Mouse (Mus musculus): ENCODE results near the gene Rgs7bp. TPM values are rescaled to one million over a fixed set of nuclear protein-coding genes. Genes with fewer than 3 reads are reported as not detected.

Gene Rgs7bp
- total and polyA plus RNA-seq, 3 experiments: not detected

GRCm38 (mm10) chr13:104937759-104938158, 117.0 kb downstream of the Rgs7bp start:
- dilution Hi-C loops (cut with MboI; ENCODE audit: extremely low pct_ligation_motif_present, extremely low pct_unique_long_range_greater_than_20kb, low sequenced_read_pairs): no loop called here

DNA sequence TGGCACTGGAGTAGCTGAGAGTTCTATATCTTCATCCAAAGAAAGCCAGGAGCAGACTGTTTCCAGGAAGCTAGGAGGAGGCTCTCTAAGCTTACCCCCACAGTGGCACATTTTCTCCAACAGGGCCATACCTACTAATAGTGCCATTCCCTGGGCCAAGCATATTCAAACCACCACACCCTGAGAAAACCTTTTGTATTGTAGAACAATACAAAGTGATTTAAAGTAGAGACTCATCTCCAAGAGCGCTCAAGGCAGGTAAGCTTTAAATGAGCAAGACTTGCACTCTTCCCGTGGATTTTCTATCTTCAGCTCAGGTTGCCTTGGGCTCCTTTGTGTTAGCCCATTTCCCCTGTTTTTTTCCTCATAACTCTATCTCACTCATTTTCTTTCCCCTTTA, 118.1 kb downstream of the Rgs7bp start:
- Histone ChIP-seq H3K9ac (ENCODE audit: insufficient read depth, low read depth) (no peak overlapping the region), H3K27ac (ENCODE audit: insufficient read depth, low read depth) (no peak overlapping the region), H3K4me2 (ENCODE audit: insufficient read depth, low read depth, poor library complexity, severe bottlenecking) (no peak overlapping the region), H3K27me3 (replicated peaks) (no peaks in the 10 kb centered on the region), H3K79me2 (replicated peaks; ENCODE audit: control insufficient read depth, extremely low read depth, insufficient read depth, poor library complexity, severe bottlenecking) (no peaks in the 10 kb centered on the region), H3K36me3 (replicated peaks in 1 of 2; ENCODE audit: control insufficient read depth in 1 of 2, insufficient read depth in 1 of 2, low read length in 1 of 2) (no peaks in the 10 kb centered on the region), H3K4me3 (replicated peaks in 1 of 3; ENCODE audit: low read depth in 2 of 3, low read length in 2 of 3, poor library complexity in 1 of 3) (no peak overlapping the region), H3K4me1 (ENCODE audit: control insufficient read depth in 1 of 2, insufficient read depth in 2 of 2) (peaks cover under 1 to 7% of the 10 kb centered on the region in 2 experiments), H3K9me3 (replicated peaks; ENCODE audit: low read length) (no peaks in the 10 kb centered on the region)
- dilution Hi-C loops (cut with MboI; ENCODE audit: extremely low pct_ligation_motif_present, extremely low pct_unique_long_range_greater_than_20kb, low sequenced_read_pairs) (no loop called here), in situ Hi-C loops (cut with MboI; ENCODE audit: low pct_ligation_motif_present, low pct_unique_long_range_greater_than_20kb, low sequenced_read_pairs) (loop anchor here (25.0 kb wide), 2 partner anchors 324 to 674 kb away; no protein-coding TSS in a partner anchor)
- DNase-seq (ENCODE audit: extremely low read depth): no peak
- no peak for TF ChIP-seq RCOR1 (conservative IDR thresholded peaks at IDR 0.05; ENCODE audit: low read depth, low read length)
- TF ChIP-seq ZNF384 (IDR thresholded peaks at IDR 0.05; ENCODE audit: low read depth, low read length): no peak
- no peak for TF ChIP-seq EP300 (IDR thresholded peaks at IDR 0.05; ENCODE audit: low read length)
- no peak for TF ChIP-seq MYC (IDR thresholded peaks at IDR 0.05; ENCODE audit: low read depth, low read length)
- TF ChIP-seq NELFE (IDR thresholded peaks at IDR 0.05; ENCODE audit: low read depth, low read length): no peak

More at GRCm38 (mm10) chr13:104937759-104938158, 117.0 kb downstream of the Rgs7bp start:
- DNase-seq (ENCODE audit: extremely low read depth): no peak
- no peak overlapping the region for H3K4me3 ChIP-seq (replicated peaks in 1 of 3; ENCODE audit: low read depth in 2 of 3, low read length in 2 of 3, poor library complexity in 1 of 3)
- H3K27me3 ChIP-seq (replicated peaks): no peaks in the 10 kb centered on the region
- H3K36me3 ChIP-seq (replicated peaks in 1 of 2; ENCODE audit: control insufficient read depth in 1 of 2, insufficient read depth in 1 of 2, low read length in 1 of 2): no peaks in the 10 kb centered on the region
- H3K9me3 ChIP-seq (replicated peaks; ENCODE audit: low read length): no peaks in the 10 kb centered on the region
- H3K27ac ChIP-seq (ENCODE audit: insufficient read depth, low read depth): no peak overlapping the region
- H3K4me2 ChIP-seq (ENCODE audit: insufficient read depth, low read depth, poor library complexity, severe bottlenecking): peak overlapping the region; percentile 24; the same call in 1 of the 2 replicates
- peaks cover 0 to 3% of the 10 kb centered on the region in 2 experiments; a peak in 1 of 4 replicates for H3K4me1 ChIP-seq (ENCODE audit: control insufficient read depth in 1 of 2, insufficient read depth in 2 of 2)
- TF ChIP-seq MEF2A (IDR thresholded peaks at IDR 0.05; ENCODE audit: borderline replicate concordance, low read depth, low read length) (no peak), SMC3 (IDR thresholded peaks at IDR 0.05; ENCODE audit: low read depth, low read length) (no peak)
- H3K9ac ChIP-seq (ENCODE audit: insufficient read depth, low read depth): no peak overlapping the region
- in situ Hi-C loops (cut with MboI; ENCODE audit: low pct_ligation_motif_present, low pct_unique_long_range_greater_than_20kb, low sequenced_read_pairs): loop anchor here (25.0 kb wide), 2 partner anchors 325 to 675 kb away; no protein-coding TSS in a partner anchor
- no peaks in the 10 kb centered on the region for H3K79me2 ChIP-seq (replicated peaks; ENCODE audit: control insufficient read depth, extremely low read depth, insufficient read depth, poor library complexity, severe bottlenecking)

DNA sequence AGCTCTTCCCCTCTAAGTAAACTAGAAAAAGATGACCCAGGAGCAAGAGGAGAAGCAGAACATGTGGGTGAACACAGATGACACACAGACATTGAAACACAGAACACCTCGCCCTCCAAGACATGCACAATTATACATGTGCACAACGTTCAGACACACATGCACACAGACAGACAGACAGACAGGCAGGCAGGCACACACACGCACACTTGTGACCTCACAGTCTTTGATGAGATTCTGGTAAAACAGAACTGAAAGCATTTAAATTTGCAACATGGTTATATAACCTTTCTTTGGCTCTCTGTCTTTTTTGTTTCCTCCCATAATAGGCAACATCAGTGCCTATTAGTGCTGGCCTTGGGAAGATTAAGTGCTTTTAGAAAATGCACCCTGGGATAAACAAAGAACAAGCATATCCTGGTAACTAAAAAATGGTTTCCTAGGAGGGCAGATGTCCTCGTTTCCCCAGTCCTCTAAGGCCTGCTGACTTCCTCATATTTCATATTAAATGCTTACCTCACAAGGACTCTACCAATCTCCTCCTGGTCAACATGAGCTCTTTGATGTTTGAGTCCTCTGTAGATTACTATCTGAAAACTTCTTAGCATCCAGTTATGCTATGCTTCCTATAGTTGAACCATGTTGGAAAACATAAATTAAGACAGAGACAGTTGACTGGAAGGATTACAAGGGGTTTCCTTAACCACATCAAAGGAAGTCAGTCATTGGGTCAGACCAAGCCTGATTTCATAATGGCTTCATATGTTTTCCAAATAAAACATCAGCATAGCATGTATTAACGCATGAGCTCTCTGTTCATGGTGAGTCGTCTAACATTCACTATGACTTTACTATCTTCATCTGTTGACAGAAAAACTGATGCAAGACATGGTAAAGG, 122.8 kb downstream of the Rgs7bp start:
- Histone ChIP-seq H3K4me1 (ENCODE audit: control insufficient read depth in 1 of 2, insufficient read depth in 2 of 2) (peaks cover 2 to 7% of the 10 kb centered on the region in 2 experiments), H3K27ac (ENCODE audit: insufficient read depth, low read depth) (no peak overlapping the region), H3K36me3 (replicated peaks in 1 of 2; ENCODE audit: control insufficient read depth in 1 of 2, insufficient read depth in 1 of 2, low read length in 1 of 2) (no peaks in the 10 kb centered on the region), H3K9me3 (replicated peaks; ENCODE audit: low read length) (no peaks in the 10 kb centered on the region), H3K79me2 (replicated peaks; ENCODE audit: control insufficient read depth, extremely low read depth, insufficient read depth, poor library complexity, severe bottlenecking) (no peaks in the 10 kb centered on the region), H3K4me2 (ENCODE audit: insufficient read depth, low read depth, poor library complexity, severe bottlenecking) (no peak overlapping the region), H3K4me3 (replicated peaks in 1 of 3; ENCODE audit: low read depth in 2 of 3, low read length in 2 of 3, poor library complexity in 1 of 3) (no peak overlapping the region), H3K27me3 (replicated peaks) (no peaks in the 10 kb centered on the region), H3K9ac (ENCODE audit: insufficient read depth, low read depth) (no peak overlapping the region)
- TF ChIP-seq BHLHE40 (IDR thresholded peaks at IDR 0.05; ENCODE audit: low read depth, low read length) (0 out of 2 replicates have a peak, but pooled peaks have one; percentile 32), UBTF (IDR thresholded peaks at IDR 0.05; ENCODE audit: low read depth, low read length) (no peak), KAT2A (IDR thresholded peaks at IDR 0.05; ENCODE audit: insufficient replicate concordance, low read length) (no peak), MYC (IDR thresholded peaks at IDR 0.05; ENCODE audit: low read depth, low read length) (no peak), RCOR1 (conservative IDR thresholded peaks at IDR 0.05; ENCODE audit: low read depth, low read length) (no peak), ETS1 (conservative IDR thresholded peaks at IDR 0.05; ENCODE audit: low read depth, low read length) (no peak)
- in situ Hi-C loops (cut with MboI; ENCODE audit: low pct_ligation_motif_present, low pct_unique_long_range_greater_than_20kb, low sequenced_read_pairs) (loop anchor here (25.0 kb wide), 2 partner anchors 320 to 670 kb away; no protein-coding TSS in a partner anchor), dilution Hi-C loops (cut with MboI; ENCODE audit: extremely low pct_ligation_motif_present, extremely low pct_unique_long_range_greater_than_20kb, low sequenced_read_pairs) (no loop called here)
- DNase-seq (ENCODE audit: extremely low read depth): no peak

Measured in CH12.LX (cell line).